Mouse (Mus musculus) intestine, postnatal 0 days (tissue): ENCODE results near the gene Ndufs3. TPM values are rescaled to one million over a fixed set of nuclear protein-coding genes. Genes with fewer than 3 reads are reported as not detected.
A peak's percentile ranks its signal among the peaks of the same experiment; 100 is the strongest.

Experiments used
- ATAC-seq: fragments of 200-750 bp; cut with Nextera tagmentation; 2 replicates; pipeline ENCODE4 v1.8.0; 2017; ENCODE audit warnings: mild to moderate bottlenecking, moderate TSS enrichment, moderate library complexity
- H3K27ac ChIP-seq: fragments of 300-500 bp; sonication (generic); 2 replicates; pipeline ENCODE4 v1.5.1; 2014; ENCODE audit warnings: mild to moderate bottlenecking, low read depth, low read length, moderate library complexity
- H3K27me3 ChIP-seq: fragments of 300-500 bp; sonication (generic); replicated peaks from 2 replicates; pipeline ENCODE4 v1.6.1; 2014; ENCODE audit warnings: low read length, mixed read lengths; ENCODE audit not compliant: control insufficient read depth, insufficient read depth
- H3K36me3 ChIP-seq: fragments of 300-500 bp; sonication (generic); 2 replicates; pipeline ENCODE4 v1.6.1; 2014; ENCODE audit warnings: mild to moderate bottlenecking, moderate library complexity; ENCODE audit not compliant: control insufficient read depth, insufficient read depth
- H3K4me1 ChIP-seq: fragments of 300-500 bp; sonication (generic); replicated peaks from 2 replicates; pipeline ENCODE4 v1.6.1; 2014; ENCODE audit warnings: antibody characterized with exemption, low read length, mixed read lengths; ENCODE audit not compliant: control insufficient read depth, insufficient read depth
- H3K4me2 ChIP-seq: fragments of 300-500 bp; sonication (generic); replicated peaks from 2 replicates; pipeline ENCODE4 v1.6.1; 2014; ENCODE audit warnings: low read depth, mild to moderate bottlenecking, moderate library complexity
- H3K4me3 ChIP-seq: fragments of 300-500 bp; sonication (generic); 2 replicates; pipeline ENCODE4 v1.5.1; 2014; ENCODE audit warnings: low read depth, low read length
- H3K9ac ChIP-seq: fragments of 300-500 bp; sonication (generic); 2 replicates; pipeline ENCODE4 v1.6.1; 2014; ENCODE audit warnings: mild to moderate bottlenecking, low read depth, low read length
- H3K9me3 ChIP-seq: fragments of 300-500 bp; sonication (generic); 2 replicates; pipeline ENCODE4 v1.6.1; 2016; ENCODE audit warnings: mixed run types; ENCODE audit not compliant: control insufficient read depth
- CTCF ChIP-seq: sonication (generic); IDR thresholded peaks from 2 replicates; pipeline ENCODE4 v1.5.1; 2016; ENCODE audit warnings: low read depth, mild to moderate bottlenecking, control low read depth, antibody characterized with exemption, moderate library complexity
- WGBS: fragments of 180-500 bp; shearing (Covaris S2); extraction: QIAGEN DNeasy Blood & Tissue Kit; methylation state at CpG from one replicate; pipeline ENCODE4 v1.1.7; 2014; 5-methylcytosine and 5-hydroxymethylcytosine counted together
- polyA plus RNA-seq: library from polyadenylated mRNA; unstranded; fragments of >200 nt; fragmentation: Nextera tagmentation; extraction: Ambion mirVana; gene quantifications from 2 replicates; pipeline ENCODE4 v1.2.1, GENCODE M21; 2015

Ndufs3 gene
- polyA plus RNA-seq, 1 experiment from 2014 or later = 280 TPM

- no peak for ATAC-seq
- H3K9ac ChIP-seq = no peak overlapping the region
These were observed 10.8 kb downstream of the Ndufs3 start for GRCm38 (mm10) chr2:90893673-90894298.

GRCm38 (mm10) chr2:90889550-90890548 is 14.8 kb downstream of the Ndufs3 start:
- peak overlapping the region; percentile 86 for H3K4me2 ChIP-seq
- WGBS = 3% methylated on average over 132 of the region's 133 CpGs
- H3K9ac ChIP-seq = peak overlapping the region; percentile 55
- no peaks in the 10 kb centered on the region for H3K9me3 ChIP-seq
- H3K27ac ChIP-seq = no peak overlapping the region
- H3K27me3 ChIP-seq = peaks cover 33% of the 10 kb centered on the region
- peaks cover 4% of the 10 kb centered on the region; the same call in 1 of the 2 replicates for H3K4me1 ChIP-seq
- ATAC-seq = peak; percentile 80
- peak overlapping the region; percentile 55 for H3K4me3 ChIP-seq
- peak; percentile 49 for TF ChIP-seq CTCF
- H3K36me3 ChIP-seq = peaks cover 6% of the 10 kb centered on the region

More at GRCm38 (mm10) chr2:90893673-90894298, 10.8 kb downstream of the Ndufs3 start:
- Histone ChIP-seq H3K36me3 (peaks cover 39% of the 10 kb centered on the region), H3K4me1 (peaks cover 4% of the 10 kb centered on the region; the same call in 1 of the 2 replicates), H3K27me3 (peaks cover 8% of the 10 kb centered on the region; the same call in 1 of the 2 replicates), H3K27ac (no peak overlapping the region), H3K4me3 (no peak overlapping the region), H3K9me3 (no peaks in the 10 kb centered on the region), H3K4me2 (no peak overlapping the region)
- no peak for TF ChIP-seq CTCF
- WGBS = 65% methylated on average over 6 of the region's 6 CpGs

- 70% methylated on average over 5 of the region's 5 CpGs for WGBS
- Histone ChIP-seq H3K27me3 (peaks cover 35% of the 10 kb centered on the region), H3K4me1 (peaks cover 4% of the 10 kb centered on the region; the same call in 1 of the 2 replicates), H3K9me3 (no peaks in the 10 kb centered on the region), H3K27ac (no peak overlapping the region), H3K36me3 (no peaks in the 10 kb centered on the region), H3K4me2 (no peak overlapping the region), H3K9ac (no peak overlapping the region), H3K4me3 (no peak overlapping the region)
- no peak for TF ChIP-seq CTCF
- no peak for ATAC-seq
These were observed 17.0 kb downstream of the Ndufs3 start for GRCm38 (mm10) chr2:90887627-90888026.

GRCm38 (mm10) chr2:90886436-90886835 is 18.2 kb downstream of the Ndufs3 start:
- TF ChIP-seq CTCF = no peak
- no peak overlapping the region for H3K9ac ChIP-seq
- H3K27me3 ChIP-seq = peaks cover 35% of the 10 kb centered on the region
- peaks cover 4% of the 10 kb centered on the region; the same call in 1 of the 2 replicates for H3K4me1 ChIP-seq
- no peak overlapping the region for H3K27ac ChIP-seq
- H3K4me3 ChIP-seq = no peak overlapping the region; the same call in 1 of the 2 replicates
- no peaks in the 10 kb centered on the region for H3K9me3 ChIP-seq
- peak overlapping the region; percentile 77; the same call in 1 of the 2 replicates for H3K4me2 ChIP-seq
- H3K36me3 ChIP-seq = no peaks in the 10 kb centered on the region
- WGBS = 41% methylated on average over 6 of the region's 6 CpGs
- no peak for ATAC-seq

GRCm38 (mm10) chr2:90885218-90886041 is 19.2 kb downstream of the Ndufs3 start, which contains the start of gene C1qtnf4:
Gene C1qtnf4, plus strand, starts transcription at chr2:90885860.
- Histone ChIP-seq H3K9me3 (no peaks in the 10 kb centered on the region), H3K9ac (peak within 1 kb of the TSS; percentile 22; the same call in 1 of the 2 replicates), H3K4me2 (peak within 1 kb of the TSS; percentile 77), H3K27me3 (peaks cover 35% of the 10 kb centered on the region), H3K27ac (no peak within 1 kb of the TSS), H3K36me3 (no peaks in the 10 kb centered on the region), H3K4me1 (peaks cover 4% of the 10 kb centered on the region; the same call in 1 of the 2 replicates), H3K4me3 (peak within 1 kb of the TSS; percentile 42)
- TF ChIP-seq CTCF = no peak
- WGBS = 3% methylated on average over 45 of the region's 45 CpGs
- no peak for ATAC-seq
